Mouse (Mus musculus) gastrocnemius, adult 8-10 months (tissue): ENCODE data around the gene Gatad2a. TPM values are rescaled to one million over a fixed set of nuclear protein-coding genes. Genes with fewer than 3 reads are reported as not detected.
A peak's percentile ranks its signal among the peaks of the same experiment; 100 is the strongest.

Source experiments
- DNase-seq, 2 experiments: peaks; one replicate each; pipeline ENCODE4 v3.0.0; 2022; ENCODE audit warnings: low spot score in 2 of 2
- total RNA-seq, 4 experiments: library from RNA; stranded (reverse); gene quantifications; 2 replicates each; pipeline ENCODE4 v1.2.4; 2022

Gatad2a gene
- total RNA-seq, 4 experiments from 2014 or later, result 20.5 to 26.4 (median 25.2) TPM

DNA sequence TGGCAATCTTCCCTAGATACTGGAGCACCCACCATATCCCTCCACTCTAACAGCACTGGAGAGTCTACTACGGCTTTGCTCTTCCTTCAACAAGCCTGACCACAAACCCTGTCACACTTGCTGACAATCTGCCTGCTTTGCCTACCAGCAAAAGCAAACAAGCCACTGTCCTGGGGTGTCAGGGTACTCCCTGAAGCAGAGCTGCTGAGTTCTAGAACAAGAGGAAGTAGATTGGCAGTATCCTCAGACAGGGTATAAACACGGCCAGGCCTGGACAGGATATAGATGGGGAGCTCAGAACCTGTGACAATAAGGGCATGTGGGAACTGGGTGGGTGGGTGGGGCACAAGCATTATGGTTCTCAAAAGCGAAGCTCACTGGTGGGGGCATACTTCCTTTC, 58.7 kb downstream of the Gatad2a start:
- no peak for DNase-seq

DNA sequence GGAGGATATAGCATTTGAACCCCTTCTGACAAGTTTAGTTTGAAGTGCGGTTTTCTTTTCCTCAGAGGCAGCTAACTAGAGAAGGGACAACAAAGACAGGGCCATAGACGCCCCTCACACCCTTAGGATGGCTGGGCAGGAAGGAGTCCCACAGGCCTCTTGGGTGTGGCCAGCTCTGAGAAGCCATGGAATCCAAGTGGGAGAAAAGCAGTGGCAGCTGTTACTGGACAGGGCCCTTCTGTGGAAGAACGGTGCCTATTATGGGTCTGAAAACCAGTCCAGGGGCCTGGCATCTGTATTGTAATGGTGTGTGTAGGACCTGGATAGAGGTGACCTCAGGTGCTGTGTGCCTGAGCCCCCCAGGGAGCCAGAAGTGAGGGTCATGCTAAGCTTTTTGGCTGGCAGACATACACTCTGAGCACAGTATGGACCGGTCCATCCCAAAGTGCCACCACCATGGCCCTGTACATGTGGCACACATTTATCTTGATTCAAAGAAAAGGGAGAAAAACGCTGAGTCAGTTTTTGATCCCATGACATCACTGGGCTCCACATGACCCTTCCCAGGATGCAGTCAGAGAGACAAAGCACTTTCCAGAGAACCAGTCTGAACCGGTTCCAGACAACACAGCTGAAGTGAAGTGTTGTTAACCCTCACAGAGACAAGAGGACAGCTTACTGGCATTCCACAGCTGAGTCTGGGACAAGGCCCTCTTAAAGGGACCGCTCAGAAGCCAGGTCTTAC, 60.0 kb downstream of the Gatad2a start:
- no peak for DNase-seq

DNA sequence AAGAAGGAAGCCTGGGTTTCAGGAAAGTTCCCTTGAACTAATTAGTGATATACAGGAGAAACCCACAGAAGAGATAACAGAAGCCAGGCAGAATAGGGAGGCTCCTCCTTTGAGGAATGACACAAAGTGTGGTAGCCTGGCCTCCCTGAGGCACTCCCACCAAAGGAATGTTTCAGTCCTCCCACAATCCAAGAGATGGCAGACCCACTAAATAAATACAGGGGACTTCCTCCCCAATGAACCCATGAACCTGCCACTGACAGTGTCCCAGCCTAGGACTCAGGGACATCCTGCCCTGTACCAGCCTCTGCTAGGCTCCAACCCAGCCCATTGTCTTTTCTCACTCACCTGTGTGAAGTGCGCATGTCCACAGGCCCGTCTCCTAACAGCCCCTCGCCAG, 60.8 kb downstream of the Gatad2a start:
- no peak for DNase-seq

DNA sequence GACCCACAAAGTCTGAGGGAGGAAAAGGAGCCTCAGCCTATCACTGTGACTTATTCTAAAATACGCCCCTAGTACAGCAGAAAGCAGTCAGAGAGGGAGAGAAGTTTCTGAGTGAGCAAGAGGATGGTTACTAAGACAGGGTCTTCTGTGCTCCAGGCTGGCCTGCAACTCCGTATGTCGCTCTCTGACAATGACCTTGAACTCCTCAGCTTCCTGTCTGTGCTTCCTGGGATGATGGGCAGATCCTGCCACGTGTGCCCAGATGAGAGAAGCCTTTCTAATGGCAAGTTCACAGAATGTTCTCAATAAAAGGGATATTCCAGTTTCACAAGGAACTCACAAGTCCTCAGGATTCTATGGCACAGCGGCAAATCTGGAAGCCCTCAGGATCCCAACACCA, 61.6 kb downstream of the Gatad2a start:
- no peak for DNase-seq

DNA sequence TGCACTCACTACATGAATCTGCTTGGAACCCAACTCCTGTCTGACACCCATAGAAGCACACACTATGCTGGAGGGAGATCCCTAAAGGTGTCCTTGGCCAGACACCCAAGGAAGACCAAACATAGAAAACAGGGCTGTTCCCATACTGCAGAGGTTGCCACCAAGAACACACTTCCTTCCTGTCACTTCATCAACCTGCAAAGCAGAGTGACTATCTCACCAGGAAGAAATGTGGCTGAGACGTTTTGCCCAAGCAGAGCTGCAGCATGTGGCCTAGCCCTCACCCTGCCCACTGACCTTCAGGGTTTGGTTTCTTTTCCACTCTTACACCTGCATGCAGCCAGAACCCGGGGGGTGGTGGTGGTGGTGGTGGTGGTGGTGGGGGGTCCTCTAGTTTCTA, 62.4 kb downstream of the Gatad2a start:
- DNase-seq, result no peak

DNA sequence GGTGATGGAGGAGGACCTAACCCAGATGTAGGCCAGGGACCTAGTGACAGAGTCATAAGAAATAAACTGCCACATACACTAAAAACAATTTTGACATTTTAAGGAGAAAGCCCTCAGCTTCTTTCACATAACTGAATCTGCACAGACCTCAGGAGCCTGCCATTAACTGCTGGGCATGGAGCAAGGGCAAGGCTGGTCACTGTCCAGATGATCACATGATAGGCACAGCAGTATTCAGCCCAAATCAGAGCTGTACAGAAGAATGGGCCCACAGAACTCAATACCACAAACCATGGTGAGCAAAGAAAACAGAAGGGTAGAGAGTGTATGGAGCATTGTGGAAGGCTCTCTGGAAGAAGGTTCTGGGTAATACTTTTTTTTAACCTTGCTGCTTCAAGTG, 69.3 kb downstream of the Gatad2a start:
- DNase-seq, result no peak

DNA sequence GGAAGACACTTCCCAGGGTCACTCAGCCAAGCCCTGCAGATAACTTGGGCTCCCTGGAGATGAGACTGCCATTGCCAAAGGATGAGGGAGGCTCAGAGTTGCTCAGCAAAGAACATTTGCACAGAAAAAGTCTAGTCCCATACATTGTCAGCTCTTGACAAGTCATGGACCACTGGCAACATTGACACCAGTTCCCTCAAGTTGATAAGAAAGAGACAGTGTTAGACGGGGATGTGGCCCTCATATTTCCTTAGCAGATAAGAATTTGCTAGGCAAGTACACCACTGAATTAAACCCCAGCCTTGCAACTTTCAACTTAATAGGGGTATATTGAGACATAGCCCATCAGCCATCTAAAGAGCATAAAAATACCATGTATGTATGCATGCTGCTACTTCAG, 72.2 kb downstream of the Gatad2a start:
- DNase-seq, result no peak

DNA sequence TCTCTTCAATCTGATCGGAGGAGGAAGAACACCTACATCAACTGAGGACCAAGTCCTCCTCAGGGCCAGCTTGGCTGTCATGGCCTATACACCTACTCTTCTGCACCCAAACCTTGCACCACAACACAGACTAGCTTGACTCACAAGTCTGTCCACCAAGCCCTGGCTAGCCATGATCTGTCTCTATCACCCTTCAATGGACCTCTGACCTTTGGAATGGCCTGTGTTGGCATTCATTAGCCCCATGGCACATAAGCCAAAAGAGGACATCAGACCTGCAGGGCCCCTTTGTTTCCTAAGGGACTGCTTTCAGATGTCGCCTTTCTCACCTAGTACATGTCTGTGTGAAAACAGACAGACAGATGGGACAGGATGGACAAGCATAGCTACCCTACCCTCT, 75.0 kb downstream of the Gatad2a start:
- no peak for DNase-seq

DNA sequence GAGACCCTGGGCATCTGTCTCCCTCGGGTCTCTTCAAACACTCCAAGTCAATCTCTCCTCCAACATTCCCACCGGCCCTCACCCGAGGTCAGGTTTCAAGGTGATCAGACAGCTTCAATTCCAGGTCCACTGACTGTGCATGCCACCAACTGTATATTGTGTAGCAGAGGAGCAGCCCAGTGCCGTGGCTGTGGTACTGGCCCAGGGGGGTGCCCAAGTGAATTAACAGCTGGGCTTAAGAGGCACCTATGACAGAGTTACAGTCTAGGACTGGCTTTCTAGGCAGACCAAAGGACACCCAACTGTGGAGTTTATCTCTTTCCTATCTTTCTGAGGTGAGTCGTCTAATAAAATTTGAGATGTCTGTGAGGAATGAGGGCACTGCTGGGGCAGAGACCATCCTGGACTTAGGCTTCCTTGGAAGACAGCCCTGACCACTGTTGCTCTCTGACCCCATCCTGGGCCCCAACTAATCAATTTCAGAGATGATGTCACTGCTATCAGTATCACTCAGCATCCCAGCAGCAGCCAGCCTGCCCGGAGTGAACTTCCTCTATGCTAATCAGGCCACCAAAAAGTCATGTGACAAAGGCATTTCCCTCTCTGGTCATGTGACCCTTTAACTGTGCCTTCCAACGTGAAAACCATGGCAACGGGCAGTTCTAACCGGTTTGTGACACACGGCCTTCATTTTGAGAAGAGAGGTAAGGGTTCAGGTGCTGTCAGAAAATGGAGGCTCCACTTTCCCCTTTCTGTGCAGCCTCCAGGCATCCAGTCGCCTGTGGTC, 76.1 kb downstream of the Gatad2a start:
- no peak for DNase-seq

DNA sequence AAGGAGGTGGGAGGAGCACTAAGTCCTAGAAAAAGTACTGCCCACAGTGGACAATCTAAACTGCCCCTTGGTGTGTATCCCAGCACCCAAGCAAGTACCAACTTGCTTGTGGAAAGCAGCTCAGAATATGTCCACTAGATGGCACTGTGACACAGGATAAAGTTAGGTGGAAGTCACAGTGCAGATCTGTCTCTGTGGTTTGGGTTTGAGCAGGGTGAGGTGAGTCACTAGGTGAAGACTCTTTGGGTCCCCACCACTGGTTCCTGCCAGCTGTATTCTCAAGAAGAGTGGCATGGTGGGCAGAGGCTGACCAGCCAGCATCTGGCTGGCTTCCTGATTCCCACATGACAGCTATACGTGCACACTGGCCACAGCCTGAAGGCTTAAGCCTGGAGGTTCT, 77.2 kb downstream of the Gatad2a start:
- DNase-seq, result peak in 1 of 2 experiments; percentile 52

DNA sequence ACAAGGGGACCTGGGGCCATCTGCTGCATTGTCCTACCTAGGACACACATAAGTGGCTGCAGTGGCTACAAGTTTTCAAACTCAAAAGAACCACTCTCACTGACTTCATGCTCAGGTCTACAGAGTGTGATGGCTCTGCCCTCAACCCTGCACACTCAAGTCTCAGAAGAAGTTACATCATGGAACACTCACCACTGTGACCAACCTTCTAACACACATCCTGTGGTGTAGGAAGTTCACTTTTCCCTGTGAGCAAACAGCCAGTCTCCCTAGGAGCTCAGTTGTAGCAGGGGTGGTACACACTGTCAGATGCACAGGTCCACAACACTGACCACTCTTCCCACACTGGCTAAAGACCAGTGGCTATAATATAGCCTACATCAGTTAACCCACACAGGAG, 77.7 kb downstream of the Gatad2a start:
- DNase-seq, result no peak

DNA sequence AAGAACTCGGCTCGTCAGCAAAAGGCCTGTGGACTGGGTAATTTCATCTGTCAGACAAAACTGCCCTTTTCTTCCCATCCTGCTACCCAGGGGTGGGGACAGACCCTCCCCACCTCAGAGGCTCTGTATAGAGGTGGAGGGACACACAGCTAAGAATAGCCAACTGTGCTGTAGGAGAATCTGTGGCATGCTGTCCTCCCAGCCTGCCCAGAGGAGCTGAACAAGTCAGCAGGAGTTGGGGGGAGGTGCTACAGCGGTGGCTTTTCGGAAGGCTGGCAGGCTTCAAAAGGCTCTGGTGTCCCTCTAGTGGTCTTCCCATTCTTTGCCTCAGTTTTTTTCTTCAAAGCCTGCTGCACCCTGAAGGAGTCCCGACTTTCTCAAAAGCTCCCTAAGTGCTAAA, 80.4 kb downstream of the Gatad2a start:
- DNase-seq, result peak in 1 of 2 experiments; percentile 18

DNA sequence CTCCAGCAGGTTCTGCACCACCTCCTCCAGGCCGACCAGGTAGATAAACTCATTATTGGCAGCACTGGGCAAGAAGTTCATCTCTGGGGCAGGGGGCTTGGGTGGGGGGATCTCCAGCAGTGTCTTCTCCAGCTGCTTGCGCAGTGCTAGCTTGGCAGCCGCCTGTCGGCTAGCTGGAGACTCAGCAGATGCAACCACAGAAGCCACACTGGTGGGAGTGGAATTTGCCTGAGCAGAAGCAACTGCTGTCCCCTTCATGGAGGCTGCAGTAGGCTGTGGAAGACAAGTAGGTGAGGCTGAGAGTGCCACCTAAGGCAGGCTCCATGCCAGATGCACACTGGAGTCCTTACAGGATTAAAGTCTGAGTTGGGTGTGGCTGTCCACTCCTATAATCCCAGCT, 81.7 kb downstream of the Gatad2a start:
- no peak for DNase-seq

DNA sequence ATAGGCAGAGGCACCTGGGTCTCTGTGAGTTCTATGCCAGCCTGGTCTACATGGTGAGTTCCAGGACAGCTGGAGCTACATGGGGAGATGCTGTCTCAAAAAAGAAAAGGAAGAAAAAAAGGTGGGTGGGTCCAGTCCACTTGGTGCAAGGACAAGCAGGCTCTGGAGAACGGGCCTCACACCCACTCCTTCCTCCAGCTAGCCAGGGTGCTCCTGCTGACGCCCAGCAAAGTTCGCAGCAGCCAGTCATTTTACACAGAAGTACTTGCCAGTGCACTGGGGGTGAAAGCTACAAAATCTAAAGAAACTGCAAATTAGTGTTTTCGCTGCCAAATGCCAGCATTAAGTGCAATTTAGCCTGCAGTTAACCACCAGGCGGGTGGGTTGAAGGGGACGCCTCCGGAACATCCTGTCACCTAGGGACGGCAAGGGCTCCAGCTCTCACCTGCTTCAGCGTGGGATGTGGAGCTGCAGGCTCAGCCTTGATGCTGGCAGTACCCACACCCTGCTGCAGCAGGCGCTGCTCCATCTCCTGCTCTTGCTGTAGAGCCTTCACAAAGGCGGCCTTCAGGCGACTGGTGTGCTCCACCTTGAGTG, 83.6 kb downstream of the Gatad2a start:
- DNase-seq, result no peak

DNA sequence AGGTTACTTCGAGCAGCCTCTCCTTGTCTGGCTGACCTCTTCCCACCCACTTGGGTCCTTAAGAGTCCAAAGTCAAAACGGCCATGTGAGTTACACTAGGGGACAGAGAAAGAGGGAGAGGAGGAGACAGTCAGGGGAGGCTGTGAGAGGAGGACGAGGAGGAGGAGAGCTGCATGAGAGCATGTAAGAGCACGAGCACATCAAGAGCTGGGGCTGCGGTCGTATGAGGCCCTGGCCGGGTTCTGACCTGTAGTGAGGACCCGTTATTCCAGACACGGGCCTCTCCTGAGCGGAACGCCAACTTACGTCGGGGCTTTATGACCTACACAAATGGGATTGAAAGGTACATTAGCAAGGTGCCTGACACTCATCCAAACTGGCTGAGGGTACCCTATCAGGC, 84.3 kb downstream of the Gatad2a start:
- DNase-seq, result no peak

DNA sequence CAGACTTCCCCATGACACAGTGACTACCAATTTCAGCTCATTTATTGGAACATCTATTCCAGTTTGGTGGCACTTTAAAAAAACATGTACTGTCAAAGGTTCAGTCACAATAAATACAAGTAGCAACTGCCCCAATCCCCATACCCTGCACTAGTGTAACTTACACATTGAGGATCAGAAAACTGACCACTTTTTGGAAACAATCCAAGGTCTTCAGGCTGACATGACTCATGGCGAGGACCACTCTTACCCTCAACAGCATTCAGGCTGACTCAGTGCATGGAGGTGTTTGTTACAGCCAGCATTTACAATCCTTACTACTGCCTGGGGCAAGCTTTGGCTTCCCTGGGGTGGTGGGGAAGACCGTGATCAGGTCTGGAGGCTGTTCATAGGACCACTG, 89.1 kb downstream of the Gatad2a start:
- DNase-seq, result no peak

DNA sequence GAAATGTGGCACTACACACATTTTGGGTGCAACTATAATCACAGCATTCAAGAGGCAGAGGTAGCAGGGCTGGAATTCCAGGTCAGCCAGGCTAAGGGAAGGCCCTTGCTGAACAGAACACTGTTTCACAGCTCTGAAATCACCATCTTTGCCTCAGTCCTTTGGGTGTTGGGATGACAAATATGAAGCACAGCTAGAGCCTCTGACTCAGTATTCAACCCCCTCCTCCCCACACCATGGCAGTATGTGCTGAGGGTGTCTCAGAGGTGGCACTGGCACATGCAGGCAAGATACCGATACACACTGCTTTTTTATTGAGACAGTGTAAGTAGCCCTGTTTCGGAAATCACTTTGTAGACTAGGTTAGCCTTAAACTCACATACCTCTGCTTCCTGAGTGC, 89.9 kb downstream of the Gatad2a start:
- no peak for DNase-seq

DNA sequence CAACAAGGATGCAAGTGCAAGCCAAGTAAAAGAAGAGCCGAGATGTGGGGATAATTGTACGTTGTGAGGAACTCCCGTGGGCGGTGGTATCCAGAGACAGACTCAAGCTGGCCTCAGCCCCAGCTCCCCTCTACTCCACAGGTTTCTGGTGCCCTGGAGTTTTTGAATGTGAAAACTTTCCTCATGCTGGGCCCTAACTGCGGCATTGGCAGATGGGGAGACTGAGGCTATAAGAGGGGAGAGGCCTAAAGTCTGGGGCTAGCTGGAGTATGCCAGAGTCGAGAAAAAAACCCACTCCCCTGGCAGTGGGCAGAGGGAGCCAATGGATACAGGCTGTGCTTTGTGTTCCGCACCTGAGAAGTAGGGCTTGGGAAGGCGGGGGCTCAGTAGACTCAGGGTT, 92.1 kb downstream of the Gatad2a start:
- no peak for DNase-seq

DNA sequence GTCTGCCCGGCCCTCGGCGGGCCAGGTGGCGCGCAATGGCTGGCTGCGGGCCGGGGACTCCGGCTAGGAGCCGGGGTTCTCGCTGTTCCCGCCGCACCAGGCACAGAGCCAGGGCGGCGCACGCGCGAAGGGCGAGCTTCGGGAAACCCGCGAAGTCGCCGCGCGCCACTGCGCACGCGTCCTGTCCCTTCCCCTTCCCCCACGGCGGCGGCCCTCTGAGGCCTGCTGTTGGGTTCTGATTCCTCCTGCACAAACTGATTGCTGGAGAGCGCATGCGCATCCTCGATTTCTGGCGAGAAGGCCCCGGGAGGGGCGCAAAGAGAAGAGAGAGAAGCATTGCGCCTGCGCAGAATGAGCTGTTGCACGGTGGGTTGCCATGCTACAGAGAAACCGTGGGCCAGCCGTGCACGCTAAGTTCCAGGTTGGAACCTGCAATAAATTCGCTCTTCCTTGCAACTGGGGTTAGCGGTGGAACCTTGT, 93.1 kb downstream of the Gatad2a start:
- peak; percentile 96 to 99 for DNase-seq

DNA sequence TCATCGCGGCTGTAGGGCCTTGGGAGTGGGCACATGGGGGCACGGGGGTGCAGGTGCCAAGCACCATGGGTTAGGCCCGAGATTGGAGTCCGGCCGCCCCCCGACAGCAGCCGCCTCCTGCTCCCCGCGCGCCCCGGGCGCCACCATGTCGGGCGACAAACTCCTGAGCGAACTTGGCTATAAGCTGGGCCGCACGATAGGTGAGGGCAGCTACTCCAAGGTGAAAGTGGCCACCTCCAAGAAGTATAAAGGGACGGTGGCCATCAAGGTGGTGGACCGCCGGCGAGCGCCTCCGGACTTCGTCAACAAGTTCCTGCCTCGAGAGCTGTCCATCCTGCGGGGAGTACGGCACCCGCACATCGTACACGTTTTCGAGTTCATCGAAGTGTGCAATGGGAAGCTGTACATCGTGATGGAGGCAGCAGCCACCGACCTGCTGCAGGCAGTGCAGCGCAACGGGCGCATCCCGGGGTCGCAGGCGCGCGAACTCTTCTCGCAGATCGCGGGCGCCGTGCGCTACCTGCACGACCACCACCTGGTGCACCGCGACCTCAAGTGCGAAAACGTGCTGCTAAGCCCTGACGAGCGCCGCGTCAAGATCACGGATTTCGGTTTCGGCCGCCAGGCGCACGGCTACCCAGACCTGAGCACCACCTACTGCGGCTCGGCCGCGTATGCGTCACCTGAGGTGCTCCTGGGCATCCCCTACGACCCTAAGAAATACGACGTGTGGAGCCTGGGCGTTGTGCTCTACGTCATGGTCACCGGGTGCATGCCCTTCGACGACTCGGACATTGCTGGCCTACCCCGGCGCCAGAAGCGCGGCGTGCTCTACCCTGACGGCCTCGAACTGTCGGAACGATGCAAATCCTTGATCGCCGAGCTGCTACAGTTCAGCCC, 93.8 kb downstream of the Gatad2a start, which contains the start of the genes Tssk6, Ndufa13 and Yjefn3:
Tssk6 (plus strand) TSS at position 22 of the 900 bp plus-strand sequence.
Ndufa13 (minus strand) TSS at position 396 of the 900 bp plus-strand sequence.
Yjefn3 (minus strand) TSS at position 550 of the 900 bp plus-strand sequence.
- peak in 1 of 2 experiments; percentile 28 for DNase-seq
